ENCODE assay signal across 8 mouse cellular contexts in the genomic region with DNA sequence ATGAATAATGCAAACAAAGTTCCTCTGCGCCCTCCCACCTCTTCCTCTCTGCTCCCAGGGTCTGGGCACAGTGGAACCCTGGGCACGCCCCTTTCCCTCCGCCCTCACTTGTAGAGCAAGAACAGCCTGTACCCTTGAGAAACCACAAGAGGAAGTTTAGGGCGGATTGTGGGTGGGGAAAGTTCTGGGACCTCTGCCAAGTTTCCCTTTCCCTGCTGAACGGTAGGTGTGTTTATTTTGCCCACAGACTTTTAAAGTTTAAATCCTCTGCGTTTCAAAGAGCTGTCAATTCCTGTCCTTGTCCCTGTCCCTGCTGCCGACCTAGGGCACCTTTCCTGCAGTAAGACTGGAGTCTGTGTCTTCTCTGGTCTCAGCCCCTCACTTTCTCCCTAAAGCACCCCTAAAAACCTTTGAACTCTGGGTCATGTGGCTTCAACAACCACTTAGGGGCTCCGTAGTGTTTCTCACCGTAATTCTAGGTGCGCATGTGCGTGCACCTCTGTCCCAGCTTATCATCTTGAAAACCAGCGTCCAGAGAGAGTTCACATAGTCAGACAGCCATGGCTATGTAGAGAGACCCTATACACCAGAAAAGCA. TPM values are rescaled to one million over a fixed set of nuclear protein-coding genes. Genes with fewer than 3 reads are reported as not detected.
DNase-seq lines count a peak whose midpoint lies in the region; ATAC-seq and TF ChIP-seq lines count a peak whose summit lies in the region.

No protein-coding gene starts in this region.

- H3K9me3 ChIP-seq in CH12.LX (replicated peaks; ENCODE audit: low read length), result no peaks in the 10 kb centered on the region
- no peaks in the 10 kb centered on the region for H3K9me3 ChIP-seq in hindbrain, embryonic 12.5 days (replicated peaks)

- no peaks in the 10 kb centered on the region for H3K36me3 ChIP-seq in CH12.LX (replicated peaks in 1 of 2; ENCODE audit: control insufficient read depth in 1 of 2, insufficient read depth in 1 of 2, low read length in 1 of 2)
- no peaks in the 10 kb centered on the region for H3K36me3 ChIP-seq in hindbrain, embryonic 12.5 days

- ATAC-seq in hindbrain, embryonic 12.5 days (ENCODE audit: low FRiP score), result no peak

- no peaks in the 10 kb centered on the region for H3K79me2 ChIP-seq in CH12.LX (replicated peaks; ENCODE audit: control insufficient read depth, extremely low read depth, insufficient read depth, poor library complexity, severe bottlenecking)

- H3K4me1 ChIP-seq in CH12.LX (ENCODE audit: control insufficient read depth in 1 of 2, insufficient read depth in 2 of 2), result peaks cover 6 to 66% of the 10 kb centered on the region in 2 experiments
- peaks cover 21% of the 10 kb centered on the region for H3K4me1 ChIP-seq in hindbrain, embryonic 12.5 days

- TF ChIP-seq POLR2A in CH12.LX (IDR thresholded peaks at IDR 0.05; ENCODE audit: low read depth, low read length), result no peak

- WGBS in hindbrain, embryonic 12.5 days, result 58% methylated on average over 12 of the region's 12 CpGs

- peak overlapping the region; percentile 84 for H3K4me2 ChIP-seq in CH12.LX (ENCODE audit: insufficient read depth, low read depth, poor library complexity, severe bottlenecking)
- H3K4me2 ChIP-seq in hindbrain, embryonic 12.5 days (replicated peaks), result peak overlapping the region; percentile 27; the same call in 1 of the 2 replicates

- no peak for TF ChIP-seq CTCF in CH12.LX (conservative IDR thresholded peaks at IDR 0.05 in 1 of 2, IDR thresholded peaks at IDR 0.05 in 1 of 2; ENCODE audit: low read depth in 2 of 2, low read length in 2 of 2)

- TF ChIP-seq EP300 in CH12.LX (IDR thresholded peaks at IDR 0.05; ENCODE audit: low read length), result peak; percentile 67; the same call in 1 of the 2 replicates

- H3K4me3 ChIP-seq in CH12.LX (replicated peaks in 1 of 3; ENCODE audit: low read depth in 2 of 3, low read length in 2 of 3, poor library complexity in 1 of 3), result peak overlapping the region; percentile 29 to 43 (median 30)
- H3K4me3 ChIP-seq in hindbrain, embryonic 12.5 days, result no peak overlapping the region

- no peak overlapping the region for H3K9ac ChIP-seq in CH12.LX (ENCODE audit: insufficient read depth, low read depth)
- no peak overlapping the region for H3K9ac ChIP-seq in hindbrain, embryonic 12.5 days

- in situ Hi-C loops in CH12.LX (cut with MboI; ENCODE audit: low pct_ligation_motif_present, low pct_unique_long_range_greater_than_20kb, low sequenced_read_pairs), result no loop called here

- no peak for TF ChIP-seq RAD21 in CH12.LX (IDR thresholded peaks at IDR 0.05; ENCODE audit: low read depth, low read length)

- dilution Hi-C loops in CH12.LX (cut with MboI; ENCODE audit: extremely low pct_ligation_motif_present, extremely low pct_unique_long_range_greater_than_20kb, low sequenced_read_pairs), result no loop called here

- DNase-seq in CH12.LX (ENCODE audit: extremely low read depth), result peak; percentile 86
- DNase-seq in adrenal gland, adult 2 months, result peak; percentile 95
- DNase-seq in frontal cortex, adult 2 months (ENCODE audit: extremely low spot score in 1 of 2, low spot score in 1 of 2), result peak; percentile 90 to 93
- peak; percentile 73 to 91 for DNase-seq in layer of hippocampus, postnatal 14 days (ENCODE audit: low spot score in 2 of 2)
- peak; percentile 99 for DNase-seq in lung, postnatal 10 days
- DNase-seq in spleen, adult 18-20 months, result peak; percentile 95 to 98
- DNase-seq in retina, embryonic 14.5 days (ENCODE audit: low spot score), result no peak

- H3K27me3 ChIP-seq in CH12.LX (replicated peaks), result peaks cover 10% of the 10 kb centered on the region
- H3K27me3 ChIP-seq in hindbrain, embryonic 12.5 days, result no peaks in the 10 kb centered on the region

- no peak overlapping the region for H3K27ac ChIP-seq in CH12.LX (ENCODE audit: insufficient read depth, low read depth)
- H3K27ac ChIP-seq in hindbrain, embryonic 12.5 days, result peak overlapping the region; percentile 70

TF ChIP-seq in CH12.LX, 34 proteins besides CTCF, POLR2A, EP300 and RAD21:
- TF ChIP-seq TCF12 (IDR thresholded peaks at IDR 0.05; ENCODE audit: low read depth, low read length) (no peak), NELFE (IDR thresholded peaks at IDR 0.05; ENCODE audit: low read depth, low read length) (0 out of 2 replicates have a peak, but pooled peaks have one; percentile 18), SIN3A (IDR thresholded peaks at IDR 0.05; ENCODE audit: low read length) (peak; percentile 83), NRF1 (IDR thresholded peaks at IDR 0.05; ENCODE audit: low read depth, low read length) (peak; percentile 84), USF1 (IDR thresholded peaks at IDR 0.05; ENCODE audit: low read depth, low read length) (peak; percentile 30), ZNF384 (IDR thresholded peaks at IDR 0.05; ENCODE audit: low read depth, low read length) (no peak), MAFK (IDR thresholded peaks at IDR 0.05; ENCODE audit: insufficient replicate concordance, low read length) (peak; percentile 77), BHLHE40 (IDR thresholded peaks at IDR 0.05; ENCODE audit: low read depth, low read length) (peak; percentile 55; the same call in 1 of the 2 replicates), MEF2A (IDR thresholded peaks at IDR 0.05; ENCODE audit: borderline replicate concordance, low read depth, low read length) (peak; percentile 52; the same call in 1 of the 2 replicates), HCFC1 (IDR thresholded peaks at IDR 0.05; ENCODE audit: low read depth, low read length) (0 out of 2 replicates have a peak, but pooled peaks have one; percentile 8), MAZ (IDR thresholded peaks at IDR 0.05; ENCODE audit: low read depth, low read length) (0 out of 2 replicates have a peak, but pooled peaks have one; percentile 58), USF2 (conservative IDR thresholded peaks at IDR 0.05; ENCODE audit: low read depth, low read length) (peak; percentile 33), JUND (conservative IDR thresholded peaks at IDR 0.05; ENCODE audit: low read depth, low read length) (no peak), ETS1 (conservative IDR thresholded peaks at IDR 0.05; ENCODE audit: low read depth, low read length) (0 out of 2 replicates have a peak, but pooled peaks have one; percentile 51), IRF4 (IDR thresholded peaks at IDR 0.05; ENCODE audit: low read depth, low read length) (peak; percentile 78), JUN (IDR thresholded peaks at IDR 0.05; ENCODE audit: insufficient read depth, low read depth, low read length) (no peak), PAX5 (IDR thresholded peaks at IDR 0.05; ENCODE audit: low read length) (no peak), KAT2A (IDR thresholded peaks at IDR 0.05; ENCODE audit: insufficient replicate concordance, low read length) (no peak), MXI1 (IDR thresholded peaks at IDR 0.05; ENCODE audit: low read depth, low read length) (peak; percentile 58)

RNA-seq across cellular contexts. Expression of a gene that starts 3.3 kb away (rescaled TPM):
- total RNA-seq in CH12.LX (2012; rRNA removed) (48.2 and 48.7 TPM in 2 replicates), CH12.LX (2014; rRNA removed) (30.1 and 30.6 TPM in 2 replicates)
- 102 and 121 TPM in 2 replicates for polyA plus RNA-seq in CH12.LX (2012; ENCODE audit: insufficient read length, low read depth)
- 100 to 1,000 TPM; 326 to 471 TPM for total RNA-seq in adrenal gland, adult 2 months (2021)
- 1,307 and 1,375 TPM in 2 replicates for polyA plus RNA-seq in adrenal gland, adult 2 months (2012; rRNA removed)
- polyA plus RNA-seq in frontal cortex, adult 2 months (2012; rRNA removed), result 34.4 and 36.0 TPM in 2 replicates
- 177 and 179 TPM in 2 replicates for polyA plus RNA-seq in hindbrain, embryonic 12.5 days (2016; fragmentation: Nextera tagmentation; extraction: Ambion mirVana)
- 10 to 100 TPM; 39.6 to 46.3 TPM for total RNA-seq in layer of hippocampus, postnatal 14 days (2021)

RNA-seq across cellular contexts. Expression of a gene that starts 6.0 kb away (rescaled TPM):
- total RNA-seq in CH12.LX (2012; rRNA removed) (15.4 and 16.9 TPM in 2 replicates), CH12.LX (2014; rRNA removed) (13.8 and 18.0 TPM in 2 replicates)
- 16.5 and 17.0 TPM in 2 replicates for polyA plus RNA-seq in CH12.LX (2012; ENCODE audit: insufficient read length, low read depth)
- total RNA-seq in adrenal gland, adult 2 months (2021), result 10 to 100 TPM; 19.5 to 19.8 TPM
- 12.5 and 15.6 TPM in 2 replicates for polyA plus RNA-seq in adrenal gland, adult 2 months (2012; rRNA removed)
- 30.5 and 32.6 TPM in 2 replicates for polyA plus RNA-seq in frontal cortex, adult 2 months (2012; rRNA removed)
- polyA plus RNA-seq in hindbrain, embryonic 12.5 days (2016; fragmentation: Nextera tagmentation; extraction: Ambion mirVana), result 27.5 and 29.5 TPM in 2 replicates
- total RNA-seq in layer of hippocampus, postnatal 14 days (2021), result 10 to 100 TPM; 14.8 to 16.4 TPM
